Mouse (Mus musculus) heart, adult 2 months (tissue): ENCODE results near the gene Ppp3ca. TPM values are rescaled to one million over a fixed set of nuclear protein-coding genes. Genes with fewer than 3 reads are reported as not detected.
"Not testable (repeated sequence)": the region's sequence is repeated elsewhere in the genome, so short reads cannot be mapped to it uniquely, and the experiment has no call there.

Experiments used
- DNase-seq, 2 experiments: peaks; one replicate each; pipeline ENCODE4 v3.0.0; 2021
- H3K27ac ChIP-seq: fragments of 200-600 bp; 2 replicates; pipeline ENCODE4 v1.8.1; 2022
- H3K27me3 ChIP-seq: fragments of 200-500 bp; 2 replicates; pipeline ENCODE4 v1.6.1; 2012; ENCODE audit warnings: mild to moderate bottlenecking, low read length, inconsistent platforms, mixed read lengths; ENCODE audit not compliant: control insufficient read depth, insufficient read depth
- H3K36me3 ChIP-seq: fragments of 200-500 bp; 2 replicates; pipeline ENCODE4 v1.6.1; 2012; ENCODE audit warnings: low read length, inconsistent platforms; ENCODE audit not compliant: control insufficient read depth, insufficient read depth
- H3K4me1 ChIP-seq: fragments of 200-500 bp; 2 replicates; pipeline ENCODE4 v1.6.1; 2011; ENCODE audit warnings: low read length; ENCODE audit not compliant: control insufficient read depth, insufficient read depth
- H3K4me3 ChIP-seq: fragments of 200-600 bp; 2 replicates; pipeline ENCODE4 v1.8.1; 2022
- H3K79me2 ChIP-seq: fragments of 200-500 bp; replicated peaks from 2 replicates; pipeline ENCODE4 v1.6.1; 2012; ENCODE audit warnings: mild to moderate bottlenecking, inconsistent platforms, low read length, moderate library complexity, mixed read lengths; ENCODE audit not compliant: control insufficient read depth, insufficient read depth
- H3K9ac ChIP-seq: fragments of 200-500 bp; 2 replicates; pipeline ENCODE4 v1.6.1; 2012; ENCODE audit warnings: low read depth, mild to moderate bottlenecking, control low read depth, inconsistent platforms, low read length, mixed read lengths
- CTCF ChIP-seq: fragments of 200-600 bp; IDR thresholded peaks from 2 replicates; pipeline ENCODE4 v1.8.1; 2022; ENCODE audit warnings: antibody characterized with exemption, mild to moderate bottlenecking, moderate library complexity
- EP300 ChIP-seq: fragments of 200-500 bp; IDR thresholded peaks from 2 replicates; pipeline ENCODE4 v1.6.1; 2011; ENCODE audit warnings: low read depth, low read length, control low read depth; ENCODE audit not compliant: insufficient read depth
- POLR2A ChIP-seq: fragments of 200-500 bp; IDR thresholded peaks from 2 replicates; pipeline ENCODE4 v1.6.1; 2011; ENCODE audit warnings: mild to moderate bottlenecking, low read depth, low read length, control low read depth; ENCODE audit not compliant: insufficient read depth
- WGBS: fragments of 180-500 bp; shearing (Covaris S2); methylation state at CpG from one replicate; pipeline ENCODE4 v1.1.7; 2018; 5-methylcytosine and 5-hydroxymethylcytosine counted together
- intact Hi-C: fragments of 180-260 bp; cut with DNase I; formaldehyde crosslinking; loops from one replicate; pipeline ENCODE4 v1.15.1; 2025
- polyA plus RNA-seq: library from polyadenylated mRNA; depleted of rRNA; stranded (reverse); fragments of >200 nt; gene quantifications from 2 replicates; pipeline ENCODE4 v1.2.3, GENCODE M21; 2012
- total RNA-seq, 2 experiments: library from RNA; stranded (reverse); gene quantifications; 2 replicates each; pipeline ENCODE4 v1.2.3; 2021

Gene Ppp3ca
- total and polyA plus RNA-seq, 3 experiments: 18.3 to 44.3 (median 41.7) TPM

- H3K36me3 ChIP-seq: peaks cover 4% of the 10 kb centered on the region; the same call in 1 of the 2 replicates
- H3K27ac ChIP-seq: no peak overlapping the region
- no peak overlapping the region for H3K4me3 ChIP-seq
- H3K9ac ChIP-seq: no peak overlapping the region
- 84% methylated on average over 7 of the region's 7 CpGs for WGBS
- H3K27me3 ChIP-seq: no peaks in the 10 kb centered on the region
- no peak for DNase-seq
- peaks cover 8% of the 10 kb centered on the region for H3K4me1 ChIP-seq
- intact Hi-C loops: no loop called here
- peaks cover 16% of the 10 kb centered on the region for H3K79me2 ChIP-seq
- TF ChIP-seq POLR2A: no peak
- peak; percentile 20; the same call in 1 of the 2 replicates for TF ChIP-seq CTCF
Measured at GRCm38 (mm10) chr3:136689793-136690543, 20.0 kb downstream of the Ppp3ca start.

DNA sequence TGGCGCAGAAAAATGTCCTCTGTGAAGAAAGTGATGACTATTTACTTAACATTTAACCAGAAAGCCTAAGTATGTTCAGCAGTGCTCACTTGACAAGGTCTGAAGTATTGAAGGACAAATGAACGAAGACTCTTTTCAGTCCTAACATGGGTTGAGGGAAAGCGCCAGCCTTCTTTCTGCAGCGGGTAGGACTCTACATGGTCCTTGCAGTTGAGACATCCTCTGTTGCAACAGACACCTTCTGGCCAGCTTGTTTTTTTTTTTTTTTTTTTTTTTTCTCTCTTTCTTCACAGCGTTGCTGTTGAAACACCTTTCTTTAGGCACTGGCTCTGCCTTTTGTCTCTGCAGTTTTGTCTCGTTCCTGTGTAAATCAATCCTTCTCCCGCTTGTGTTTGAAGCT lies 22.1 kb downstream of the Ppp3ca start:
- Histone ChIP-seq H3K36me3 (peaks cover 5% of the 10 kb centered on the region; the same call in 1 of the 2 replicates), H3K27ac (no peak overlapping the region), H3K79me2 (peaks cover 17% of the 10 kb centered on the region), H3K9ac (no peak overlapping the region), H3K4me3 (no peak overlapping the region), H3K4me1 (peaks cover 6% of the 10 kb centered on the region), H3K27me3 (no peaks in the 10 kb centered on the region)
- no peak for TF ChIP-seq POLR2A
- no peak for TF ChIP-seq EP300
- no peak for DNase-seq
- WGBS: 75% methylated on average over 7 of the region's 7 CpGs
- intact Hi-C loops: no loop called here

- no peak overlapping the region for H3K27ac ChIP-seq
- H3K79me2 ChIP-seq: peaks cover 15% of the 10 kb centered on the region
- H3K36me3 ChIP-seq: peaks cover 16% of the 10 kb centered on the region
- DNase-seq: no peak
- H3K27me3 ChIP-seq: no peaks in the 10 kb centered on the region
- H3K4me3 ChIP-seq: no peak overlapping the region
- intact Hi-C loops: no loop called here
- 100% methylated on average over 1 of the region's 1 CpGs for WGBS
- no peak for TF ChIP-seq POLR2A
- TF ChIP-seq CTCF: no peak
- TF ChIP-seq EP300: no peak
- H3K4me1 ChIP-seq: peaks cover 12% of the 10 kb centered on the region
- no peak overlapping the region for H3K9ac ChIP-seq
Measured at GRCm38 (mm10) chr3:136693547-136693946, 23.6 kb downstream of the Ppp3ca start.

DNA sequence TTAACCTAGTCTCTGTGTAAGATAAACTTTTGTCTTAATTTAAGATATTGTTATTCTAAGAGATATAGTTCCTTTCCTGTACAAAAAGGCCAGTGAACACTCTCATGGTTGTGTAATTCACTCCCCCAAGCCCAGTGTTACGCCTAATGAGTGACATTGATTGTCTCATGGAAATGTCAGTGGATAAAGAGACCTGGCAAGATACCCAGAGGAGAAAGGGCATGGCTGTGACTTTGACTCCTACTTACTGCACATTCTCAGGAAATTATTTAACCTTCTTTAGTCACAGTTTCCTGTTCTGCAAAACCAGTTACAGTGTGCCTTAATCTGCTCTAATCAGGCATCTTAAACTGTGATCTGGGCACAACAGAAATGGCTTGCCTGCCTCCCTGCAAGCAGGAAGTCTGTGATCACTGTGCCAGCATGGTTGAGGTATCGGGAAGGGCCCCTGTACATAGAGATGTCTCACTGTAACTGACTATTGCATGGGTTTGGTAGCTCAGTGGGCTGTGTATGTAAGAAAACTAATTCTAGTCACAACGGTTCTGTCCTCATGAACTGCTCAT lies 27.8 kb downstream of the Ppp3ca start:
- H3K27ac ChIP-seq: peak overlapping the region; percentile 3; the same call in 1 of the 2 replicates
- TF ChIP-seq EP300 (0 out of 2 replicates have a peak, but pooled peaks have one; percentile 20), POLR2A (no peak)
- intact Hi-C loops: no loop called here
- peaks cover 10% of the 10 kb centered on the region for H3K79me2 ChIP-seq
- WGBS: 34% methylated on average over 3 of the region's 3 CpGs
- H3K27me3 ChIP-seq: no peaks in the 10 kb centered on the region
- H3K4me3 ChIP-seq: no peak overlapping the region
- peaks cover 24% of the 10 kb centered on the region for H3K36me3 ChIP-seq
- DNase-seq: no peak
- H3K4me1 ChIP-seq: peaks cover 18% of the 10 kb centered on the region
- no peak overlapping the region for H3K9ac ChIP-seq

DNA sequence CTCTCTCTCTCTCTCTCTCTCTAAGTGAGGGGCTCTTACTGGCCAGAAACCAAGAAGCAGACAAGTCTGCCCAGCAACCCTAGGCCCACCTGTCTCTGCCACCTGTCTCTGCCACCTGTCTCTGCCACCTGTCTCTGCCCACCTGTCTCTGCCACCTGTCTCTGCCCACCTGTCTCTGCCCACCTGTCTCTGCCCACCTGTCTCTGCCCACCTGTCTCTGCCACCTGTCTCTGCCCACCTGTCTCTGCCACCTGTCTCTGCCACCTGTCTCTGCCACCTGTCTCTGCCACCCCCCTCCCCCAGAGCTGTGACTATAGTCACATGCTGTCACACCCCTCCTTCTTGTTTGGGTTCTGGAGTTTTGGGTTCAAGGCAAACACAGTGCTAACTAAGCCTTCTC lies 29.8 kb downstream of the Ppp3ca start:
- not testable (repeated sequence) for DNase-seq

DNA sequence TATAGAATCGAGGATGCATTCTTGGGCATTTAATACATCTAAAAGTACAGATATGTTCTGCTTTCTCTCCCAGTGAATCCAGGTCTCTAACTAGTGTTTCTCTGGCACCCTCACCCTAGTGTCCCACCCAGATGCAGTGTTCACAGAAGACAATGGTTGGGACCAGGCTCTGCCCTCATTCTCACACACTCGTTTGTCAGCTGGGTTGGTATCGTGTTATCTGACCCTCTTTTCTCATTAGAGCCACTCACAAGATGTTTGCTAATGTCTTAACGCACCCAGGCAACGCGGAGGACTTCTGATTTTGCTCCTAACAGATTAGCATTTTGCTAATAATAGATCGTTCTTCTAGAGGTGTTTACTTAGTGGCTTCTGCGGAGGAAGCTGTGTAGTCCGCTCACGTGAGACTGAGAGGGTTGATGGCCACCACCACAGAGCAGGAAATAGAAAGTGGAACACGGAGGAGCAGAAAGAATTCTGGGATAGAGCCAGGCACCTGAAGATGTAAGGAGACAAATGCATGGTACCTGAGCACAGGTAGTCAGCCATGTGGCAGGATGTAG lies 30.6 kb downstream of the Ppp3ca start:
- Histone ChIP-seq H3K27me3 (no peaks in the 10 kb centered on the region), H3K36me3 (peaks cover 38% of the 10 kb centered on the region), H3K4me1 (peaks cover 30% of the 10 kb centered on the region), H3K79me2 (peaks cover 6% of the 10 kb centered on the region), H3K9ac (no peak overlapping the region), H3K27ac (peak overlapping the region; percentile 27), H3K4me3 (peak overlapping the region; percentile 24; the same call in 1 of the 2 replicates)
- DNase-seq: peak in 1 of 2 experiments; percentile 44
- 21% methylated on average over 11 of the region's 11 CpGs for WGBS
- TF ChIP-seq EP300: no peak
- TF ChIP-seq CTCF: no peak
- TF ChIP-seq POLR2A: no peak
- intact Hi-C loops: no loop called here

More for the DNA sequence above, 29.8 kb downstream of the Ppp3ca start:
- intact Hi-C loops, H3K9ac ChIP-seq, H3K27ac ChIP-seq, H3K27me3 ChIP-seq, H3K4me3 ChIP-seq, H3K79me2 ChIP-seq: not testable (repeated sequence)
- Histone ChIP-seq H3K4me1 (peaks cover 24% of the 10 kb centered on the region), H3K36me3 (peaks cover 32% of the 10 kb centered on the region)
